Mouse (Mus musculus): Measurements from ENCODE around the gene Iqcb1. TPM values are rescaled to one million over a fixed set of nuclear protein-coding genes. Genes with fewer than 3 reads are reported as not detected.
"Not testable (repeated sequence)": the region's sequence is repeated elsewhere in the genome, so short reads cannot be mapped to it uniquely, and the experiment has no call there.

Gene Iqcb1
- polyA plus RNA-seq, 1 experiment from 2014 or later: 7.4 TPM

GRCm38 (mm10) chr16:36813680-36814079 is 14.5 kb upstream of the Iqcb1 start:
- 39% methylated on average over 3 of the region's 3 CpGs for WGBS (ENCODE audit: insufficient replicate concordance)

GRCm38 (mm10) chr16:36816916-36817315 is 11.3 kb upstream of the Iqcb1 start:
- H3K4me3 ChIP-seq (ENCODE audit: low read depth, low read length): no peak overlapping the region
- no peak overlapping the region for H3K4me2 ChIP-seq (ENCODE audit: low read depth, low read length)
- no peak for ATAC-seq (ENCODE audit: low read depth)
- H3K4me1 ChIP-seq (ENCODE audit: control insufficient read depth, low read depth, low read length): peaks cover 2% of the 10 kb centered on the region; the same call in 1 of the 2 replicates
- H3K36me3 ChIP-seq (ENCODE audit: control insufficient read depth, insufficient read depth): no peaks in the 10 kb centered on the region
- H3K27ac ChIP-seq (ENCODE audit: low read length): no peak overlapping the region
- no peaks in the 10 kb centered on the region for H3K27me3 ChIP-seq (ENCODE audit: control insufficient read depth, insufficient read depth, low read depth, low read length)
- H3K9me3 ChIP-seq (replicated peaks; ENCODE audit: control insufficient read depth, low read length): no peaks in the 10 kb centered on the region
- no peak overlapping the region for H3K9ac ChIP-seq (ENCODE audit: low read depth, low read length)

More at GRCm38 (mm10) chr16:36813680-36814079, 14.5 kb upstream of the Iqcb1 start:
- Histone ChIP-seq H3K9me3 (replicated peaks; ENCODE audit: control insufficient read depth, low read length) (no peaks in the 10 kb centered on the region), H3K4me3 (ENCODE audit: low read depth, low read length) (no peak overlapping the region), H3K27me3 (ENCODE audit: control insufficient read depth, insufficient read depth, low read depth, low read length) (no peaks in the 10 kb centered on the region), H3K27ac (ENCODE audit: low read length) (no peak overlapping the region), H3K4me2 (ENCODE audit: low read depth, low read length) (no peak overlapping the region), H3K9ac (ENCODE audit: low read depth, low read length) (no peak overlapping the region), H3K36me3 (ENCODE audit: control insufficient read depth, insufficient read depth) (no peaks in the 10 kb centered on the region), H3K4me1 (ENCODE audit: control insufficient read depth, low read depth, low read length) (no peaks in the 10 kb centered on the region)
- peak; percentile 64 for ATAC-seq (ENCODE audit: low read depth)

- peak; percentile 51; the same call in 1 of the 2 replicates for ATAC-seq (ENCODE audit: low read depth)
Measured at GRCm38 (mm10) chr16:36817321-36817926, 10.8 kb upstream of the Iqcb1 start.

GRCm38 (mm10) chr16:36820016-36820415 is 8.2 kb upstream of the Iqcb1 start:
- Histone ChIP-seq H3K27ac (ENCODE audit: low read length) (no peak overlapping the region), H3K27me3 (ENCODE audit: control insufficient read depth, insufficient read depth, low read depth, low read length) (peaks cover 2% of the 10 kb centered on the region; the same call in 1 of the 2 replicates), H3K4me2 (ENCODE audit: low read depth, low read length) (no peak overlapping the region), H3K4me1 (ENCODE audit: control insufficient read depth, low read depth, low read length) (peaks cover 2% of the 10 kb centered on the region; the same call in 1 of the 2 replicates), H3K9ac (ENCODE audit: low read depth, low read length) (no peak overlapping the region), H3K36me3 (ENCODE audit: control insufficient read depth, insufficient read depth) (no peaks in the 10 kb centered on the region), H3K9me3 (replicated peaks; ENCODE audit: control insufficient read depth, low read length) (no peaks in the 10 kb centered on the region), H3K4me3 (ENCODE audit: low read depth, low read length) (no peak overlapping the region)
- ATAC-seq (ENCODE audit: low read depth): no peak
- 62% methylated on average over 6 of the region's 6 CpGs for WGBS (ENCODE audit: insufficient replicate concordance)

More at GRCm38 (mm10) chr16:36817321-36817926, 10.8 kb upstream of the Iqcb1 start:
- H3K36me3 ChIP-seq (ENCODE audit: control insufficient read depth, insufficient read depth): no peaks in the 10 kb centered on the region
- H3K9me3 ChIP-seq (replicated peaks; ENCODE audit: control insufficient read depth, low read length): no peaks in the 10 kb centered on the region
- no peak overlapping the region for H3K9ac ChIP-seq (ENCODE audit: low read depth, low read length)
- H3K4me1 ChIP-seq (ENCODE audit: control insufficient read depth, low read depth, low read length): peaks cover 2% of the 10 kb centered on the region; the same call in 1 of the 2 replicates
- H3K4me2 ChIP-seq (ENCODE audit: low read depth, low read length): no peak overlapping the region
- no peaks in the 10 kb centered on the region for H3K27me3 ChIP-seq (ENCODE audit: control insufficient read depth, insufficient read depth, low read depth, low read length)
- H3K27ac ChIP-seq (ENCODE audit: low read length): no peak overlapping the region
- 14% methylated on average over 7 of the region's 7 CpGs for WGBS (ENCODE audit: insufficient replicate concordance)
- H3K4me3 ChIP-seq (ENCODE audit: low read depth, low read length): no peak overlapping the region

- H3K9me3 ChIP-seq (replicated peaks; ENCODE audit: control insufficient read depth, low read length): no peaks in the 10 kb centered on the region
- WGBS (ENCODE audit: insufficient replicate concordance): 55% methylated on average over 3 of the region's 3 CpGs
Measured at GRCm38 (mm10) chr16:36820747-36821146, 7.4 kb upstream of the Iqcb1 start.

GRCm38 (mm10) chr16:36821474-36821873 is 6.7 kb upstream of the Iqcb1 start:
- Histone ChIP-seq H3K4me2 (ENCODE audit: low read depth, low read length) (no peak overlapping the region), H3K4me1 (ENCODE audit: control insufficient read depth, low read depth, low read length) (peaks cover 2% of the 10 kb centered on the region; the same call in 1 of the 2 replicates), H3K27me3 (ENCODE audit: control insufficient read depth, insufficient read depth, low read depth, low read length) (peaks cover 2% of the 10 kb centered on the region; the same call in 1 of the 2 replicates), H3K9me3 (replicated peaks; ENCODE audit: control insufficient read depth, low read length) (no peaks in the 10 kb centered on the region), H3K36me3 (ENCODE audit: control insufficient read depth, insufficient read depth) (no peaks in the 10 kb centered on the region), H3K9ac (ENCODE audit: low read depth, low read length) (no peak overlapping the region), H3K4me3 (ENCODE audit: low read depth, low read length) (no peak overlapping the region), H3K27ac (ENCODE audit: low read length) (no peak overlapping the region)
- 0 out of 2 replicates have a peak, but pooled peaks have one; percentile 27 for ATAC-seq (ENCODE audit: low read depth)
- WGBS (ENCODE audit: insufficient replicate concordance): 3% methylated on average over 3 of the region's 3 CpGs

More at GRCm38 (mm10) chr16:36820747-36821146, 7.4 kb upstream of the Iqcb1 start:
- Histone ChIP-seq H3K36me3 (ENCODE audit: control insufficient read depth, insufficient read depth) (no peaks in the 10 kb centered on the region), H3K27ac (ENCODE audit: low read length) (no peak overlapping the region), H3K4me1 (ENCODE audit: control insufficient read depth, low read depth, low read length) (peaks cover 2% of the 10 kb centered on the region; the same call in 1 of the 2 replicates), H3K9ac (ENCODE audit: low read depth, low read length) (no peak overlapping the region), H3K4me2 (ENCODE audit: low read depth, low read length) (no peak overlapping the region), H3K27me3 (ENCODE audit: control insufficient read depth, insufficient read depth, low read depth, low read length) (peaks cover 2% of the 10 kb centered on the region; the same call in 1 of the 2 replicates), H3K4me3 (ENCODE audit: low read depth, low read length) (no peak overlapping the region)
- no peak for ATAC-seq (ENCODE audit: low read depth)

- Histone ChIP-seq H3K27ac (ENCODE audit: low read length) (no peak overlapping the region), H3K9me3 (replicated peaks; ENCODE audit: control insufficient read depth, low read length) (no peaks in the 10 kb centered on the region), H3K27me3 (ENCODE audit: control insufficient read depth, insufficient read depth, low read depth, low read length) (peaks cover 2% of the 10 kb centered on the region; the same call in 1 of the 2 replicates), H3K9ac (ENCODE audit: low read depth, low read length) (peak overlapping the region; percentile 67), H3K4me2 (ENCODE audit: low read depth, low read length) (peak overlapping the region; percentile 97), H3K4me3 (ENCODE audit: low read depth, low read length) (peak overlapping the region; percentile 92), H3K36me3 (ENCODE audit: control insufficient read depth, insufficient read depth) (no peaks in the 10 kb centered on the region), H3K4me1 (ENCODE audit: control insufficient read depth, low read depth, low read length) (peaks cover 10% of the 10 kb centered on the region)
- peak; percentile 40 for ATAC-seq (ENCODE audit: low read depth)
- WGBS (ENCODE audit: insufficient replicate concordance): 4% methylated on average over 11 of the region's 11 CpGs
Measured at GRCm38 (mm10) chr16:36827611-36828053, 553 bp upstream of the Iqcb1 start.

GRCm38 (mm10) chr16:36828820-36829219 is 635 bp downstream of the Iqcb1 start:
- Histone ChIP-seq H3K4me3 (ENCODE audit: low read depth, low read length) (peak overlapping the region; percentile 92), H3K9ac (ENCODE audit: low read depth, low read length) (peak overlapping the region; percentile 87), H3K4me2 (ENCODE audit: low read depth, low read length) (peak overlapping the region; percentile 97), H3K27ac (ENCODE audit: low read length) (no peak overlapping the region), H3K36me3 (ENCODE audit: control insufficient read depth, insufficient read depth) (no peaks in the 10 kb centered on the region), H3K27me3 (ENCODE audit: control insufficient read depth, insufficient read depth, low read depth, low read length) (peaks cover 2% of the 10 kb centered on the region; the same call in 1 of the 2 replicates), H3K9me3 (replicated peaks; ENCODE audit: control insufficient read depth, low read length) (no peaks in the 10 kb centered on the region), H3K4me1 (ENCODE audit: control insufficient read depth, low read depth, low read length) (peaks cover 10% of the 10 kb centered on the region)
- ATAC-seq (ENCODE audit: low read depth): no peak
- 11% methylated on average over 11 of the region's 11 CpGs for WGBS (ENCODE audit: insufficient replicate concordance)

GRCm38 (mm10) chr16:36846894-36847293 is 18.7 kb downstream of the Iqcb1 start:
- H3K36me3 ChIP-seq (ENCODE audit: control insufficient read depth, insufficient read depth); H3K27ac ChIP-seq (ENCODE audit: low read length); H3K9me3 ChIP-seq (replicated peaks; ENCODE audit: control insufficient read depth, low read length); H3K9ac ChIP-seq (ENCODE audit: low read depth, low read length); H3K4me3 ChIP-seq (ENCODE audit: low read depth, low read length); H3K4me1 ChIP-seq (ENCODE audit: control insufficient read depth, low read depth, low read length); H3K4me2 ChIP-seq (ENCODE audit: low read depth, low read length); ATAC-seq (ENCODE audit: low read depth); H3K27me3 ChIP-seq (ENCODE audit: control insufficient read depth, insufficient read depth, low read depth, low read length): not testable (repeated sequence)
- 78% methylated on average over 1 of the region's 1 CpGs for WGBS (ENCODE audit: insufficient replicate concordance)
